Mouse (Mus musculus) CH12F3 (cell line): ENCODE measurements around the gene Pip5k1b.

Experiments used
- in situ Hi-C: fragments of 300-500 bp; cut with MboI; formaldehyde crosslinking; loops from 2 replicates; pipeline ENCODE4 v1.14.3; 2020; ENCODE audit warnings: low sequenced_read_pairs

Gene Pip5k1b

DNA sequence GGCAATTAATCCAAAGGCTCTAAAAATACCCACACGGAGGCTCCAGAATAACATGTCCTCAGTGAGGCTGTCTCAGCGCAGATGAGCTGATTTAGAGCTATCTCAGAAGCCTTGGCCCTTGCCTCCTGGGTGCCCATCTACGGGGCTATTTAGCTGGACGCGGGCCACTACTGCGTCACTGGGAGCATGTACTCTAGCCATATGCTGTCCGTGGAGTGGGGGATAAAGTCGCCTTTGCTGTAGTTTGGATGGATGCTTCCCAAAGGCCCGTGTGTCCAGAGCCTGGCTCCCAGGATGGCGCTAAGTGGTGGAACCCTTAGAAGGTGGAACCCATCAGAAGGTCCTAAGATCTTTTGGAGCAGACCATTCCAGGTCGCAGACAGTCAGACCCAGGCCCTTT is 241.0 kb downstream of the Pip5k1b start:
- in situ Hi-C loops = no loop called here

DNA sequence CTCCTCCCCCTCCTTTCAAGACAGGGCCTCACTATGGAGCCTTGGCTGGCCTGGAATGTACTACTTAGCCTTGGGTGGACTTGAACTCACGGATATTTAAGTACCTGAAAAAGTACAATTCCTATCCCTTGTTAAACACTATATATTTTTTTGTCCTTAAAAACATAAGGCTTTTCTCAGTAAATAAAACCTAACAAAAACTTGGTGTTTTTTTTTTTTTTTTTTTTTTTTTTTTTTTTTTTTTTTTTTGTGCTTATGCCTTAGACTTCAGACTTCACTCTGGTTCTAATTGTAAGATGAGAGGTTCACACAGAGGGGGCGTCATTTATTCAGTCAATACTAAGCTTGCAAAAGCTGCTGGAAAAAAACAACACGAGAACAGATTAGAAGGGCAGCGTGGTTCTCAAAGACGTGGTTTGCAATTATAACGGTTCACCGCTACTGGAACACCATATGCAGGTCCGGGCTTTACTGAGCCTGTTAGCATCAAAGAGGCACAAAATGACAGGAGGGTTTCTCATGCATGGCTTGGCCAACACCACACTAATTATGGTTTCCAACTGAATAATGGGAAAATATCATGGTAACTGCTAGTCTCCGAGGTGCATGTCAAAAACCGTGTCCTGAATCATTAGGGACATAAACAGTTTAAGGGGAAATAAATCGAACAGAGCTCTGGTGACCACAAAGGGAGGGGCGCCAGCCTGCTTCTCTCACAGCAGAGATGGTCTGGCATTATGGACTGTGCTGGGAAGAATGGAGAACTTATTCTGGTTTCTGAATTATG is 242.9 kb downstream of the Pip5k1b start:
- in situ Hi-C loops = no loop called here

DNA sequence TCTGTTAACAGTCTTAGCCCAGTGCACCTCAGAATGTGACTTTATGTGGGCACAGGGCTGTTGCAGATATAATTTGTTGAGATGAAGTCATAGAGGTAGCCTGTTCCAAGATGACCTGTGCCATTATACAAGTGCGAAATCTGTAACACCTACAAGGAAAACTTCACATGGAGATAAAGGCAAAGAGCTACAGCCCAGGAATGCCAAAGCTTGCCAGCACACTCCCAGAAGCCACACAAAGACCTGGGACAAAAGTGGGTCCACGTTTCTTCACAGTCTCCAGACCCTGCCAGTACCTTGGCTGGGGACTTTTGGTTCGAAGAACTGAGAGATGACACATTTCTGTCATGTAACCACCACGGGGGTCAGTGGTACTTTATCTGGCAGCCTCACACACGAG is 243.6 kb downstream of the Pip5k1b start:
- in situ Hi-C loops = no loop called here

DNA sequence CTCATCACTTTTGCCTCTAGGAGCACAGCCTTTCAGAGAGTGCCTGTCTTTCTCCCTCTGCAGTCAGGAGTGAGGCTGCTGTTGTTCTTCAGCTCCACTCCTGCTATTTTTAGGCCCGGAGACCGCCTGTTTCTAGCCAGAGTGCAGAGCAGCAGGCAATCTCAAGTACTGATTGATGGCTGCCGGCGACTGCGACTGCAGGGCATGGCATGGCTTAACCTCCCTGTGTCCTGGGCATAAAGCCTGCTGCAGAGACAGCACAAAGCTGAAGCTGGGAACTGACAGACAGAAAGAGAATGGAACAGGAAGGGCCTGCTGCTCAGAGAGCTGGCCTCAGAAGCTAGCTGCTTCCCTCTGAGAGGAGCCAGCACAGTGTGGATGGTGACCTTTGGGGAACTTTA is 247.4 kb downstream of the Pip5k1b start:
- in situ Hi-C loops = loop anchor here (10.0 kb wide), 1 partner anchor 116 kb away; no protein-coding TSS in a partner anchor

DNA sequence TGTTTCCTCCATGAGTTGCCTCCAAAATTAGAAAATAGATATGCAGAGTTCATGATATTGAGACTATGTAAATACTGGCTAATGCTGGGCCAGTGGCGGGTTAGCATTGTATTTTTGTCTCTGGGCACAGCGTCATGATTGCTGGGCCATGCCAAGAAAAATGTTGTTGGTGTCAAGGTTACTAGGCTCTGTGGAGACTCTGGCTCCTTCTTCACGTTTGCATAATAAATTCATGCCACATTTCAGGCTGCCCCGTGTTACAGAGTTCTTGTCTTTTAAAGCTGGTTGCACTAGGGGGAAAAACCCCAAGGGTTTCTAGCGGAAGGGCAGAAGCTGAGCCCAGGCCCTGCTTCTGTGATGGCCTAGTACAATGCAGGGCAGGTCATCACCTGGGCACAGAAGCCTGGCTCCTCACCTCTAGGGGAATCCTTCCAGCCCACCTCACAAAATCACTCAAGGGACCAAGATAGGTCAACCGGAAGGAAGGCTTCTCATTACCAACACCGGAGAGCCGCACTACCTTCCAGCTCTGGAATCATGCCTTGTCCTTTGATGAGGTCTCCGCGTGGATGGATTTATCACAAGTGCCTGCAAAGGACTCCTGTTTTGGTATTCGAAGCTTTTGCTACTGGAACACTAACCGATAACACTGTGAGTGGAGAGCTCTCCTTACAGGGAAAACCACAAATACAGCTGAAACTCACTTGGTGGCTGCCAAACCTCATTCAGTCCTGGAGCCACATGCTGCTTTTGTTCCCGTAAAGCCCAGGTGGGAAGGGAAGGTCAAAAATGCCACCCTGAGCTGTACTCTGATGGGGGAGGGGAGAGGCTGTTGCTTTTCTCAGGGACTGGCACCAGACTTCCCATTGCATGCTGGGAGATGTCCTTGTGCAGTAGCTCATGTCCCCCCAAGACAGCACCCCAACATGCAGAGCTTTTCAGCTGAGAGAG is 248.1 kb downstream of the Pip5k1b start:
- in situ Hi-C loops = loop anchor here (10.0 kb wide), 1 partner anchor 117 kb away; no protein-coding TSS in a partner anchor

DNA sequence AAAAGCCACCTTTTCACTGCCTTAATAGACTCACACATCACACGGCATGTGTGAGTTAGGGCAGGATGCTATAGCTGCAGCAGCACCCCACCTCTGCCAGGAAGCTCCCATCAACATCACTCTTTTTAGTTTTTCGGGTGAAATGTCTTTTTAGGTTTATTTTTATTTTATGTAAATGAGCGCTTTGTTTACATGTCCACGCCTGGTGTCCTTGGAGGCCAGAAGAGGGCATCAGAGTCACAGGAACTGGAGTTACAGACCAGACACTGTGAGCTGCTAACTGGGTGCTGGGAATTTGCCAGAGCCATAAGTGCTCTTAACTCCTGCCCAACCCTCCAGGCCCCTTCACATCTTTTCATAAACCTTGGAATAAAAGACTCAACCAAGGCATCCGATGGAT is 249.3 kb downstream of the Pip5k1b start:
- in situ Hi-C loops = loop anchor here (10.0 kb wide), 1 partner anchor 118 kb away; no protein-coding TSS in a partner anchor

DNA sequence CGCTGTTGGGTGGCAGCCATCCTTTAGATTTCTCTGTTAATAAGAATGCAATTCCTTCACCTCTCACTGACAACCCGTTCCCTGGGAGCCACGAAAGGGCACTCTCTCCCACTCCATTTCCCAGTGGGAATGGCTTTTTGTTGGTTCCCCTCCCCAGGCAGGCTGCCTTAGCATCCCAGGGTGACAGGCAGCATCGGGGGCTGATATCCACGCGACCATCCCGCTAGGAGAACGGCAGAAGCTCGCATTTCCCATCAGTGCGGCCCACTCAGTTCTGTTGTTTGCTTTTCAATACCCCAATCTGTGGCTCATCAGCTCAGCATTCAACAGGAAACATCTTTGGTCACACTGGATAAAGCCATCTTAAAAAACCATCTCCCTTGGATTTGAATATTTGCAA is 253.5 kb downstream of the Pip5k1b start:
- in situ Hi-C loops = loop anchor here (5.0 to 10.0 kb wide), 2 partner anchors 123 to 255 kb away; partner anchors contain the start of gene Pip5k1b

DNA sequence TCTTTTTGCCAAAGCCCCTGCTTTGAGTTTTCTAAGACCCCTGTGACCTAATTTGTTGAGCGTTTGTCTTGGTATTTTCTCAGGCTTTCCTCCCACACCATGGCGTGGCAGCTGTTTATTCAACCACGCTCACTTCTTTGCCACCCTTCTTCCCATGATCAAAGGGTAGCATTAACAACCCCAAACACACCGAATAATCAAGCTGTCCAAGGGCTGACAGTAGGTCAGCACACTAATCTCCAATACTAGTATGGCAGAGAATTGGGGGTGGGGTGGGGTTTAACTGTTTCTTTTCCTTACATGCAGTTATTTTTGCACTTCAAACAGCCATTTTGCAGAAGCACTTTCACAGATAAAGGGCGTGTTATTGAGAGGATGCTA is 253.9 kb downstream of the Pip5k1b start:
- in situ Hi-C loops = loop anchor here (5.0 to 10.0 kb wide), 2 partner anchors 123 to 256 kb away; partner anchors contain the start of gene Pip5k1b

DNA sequence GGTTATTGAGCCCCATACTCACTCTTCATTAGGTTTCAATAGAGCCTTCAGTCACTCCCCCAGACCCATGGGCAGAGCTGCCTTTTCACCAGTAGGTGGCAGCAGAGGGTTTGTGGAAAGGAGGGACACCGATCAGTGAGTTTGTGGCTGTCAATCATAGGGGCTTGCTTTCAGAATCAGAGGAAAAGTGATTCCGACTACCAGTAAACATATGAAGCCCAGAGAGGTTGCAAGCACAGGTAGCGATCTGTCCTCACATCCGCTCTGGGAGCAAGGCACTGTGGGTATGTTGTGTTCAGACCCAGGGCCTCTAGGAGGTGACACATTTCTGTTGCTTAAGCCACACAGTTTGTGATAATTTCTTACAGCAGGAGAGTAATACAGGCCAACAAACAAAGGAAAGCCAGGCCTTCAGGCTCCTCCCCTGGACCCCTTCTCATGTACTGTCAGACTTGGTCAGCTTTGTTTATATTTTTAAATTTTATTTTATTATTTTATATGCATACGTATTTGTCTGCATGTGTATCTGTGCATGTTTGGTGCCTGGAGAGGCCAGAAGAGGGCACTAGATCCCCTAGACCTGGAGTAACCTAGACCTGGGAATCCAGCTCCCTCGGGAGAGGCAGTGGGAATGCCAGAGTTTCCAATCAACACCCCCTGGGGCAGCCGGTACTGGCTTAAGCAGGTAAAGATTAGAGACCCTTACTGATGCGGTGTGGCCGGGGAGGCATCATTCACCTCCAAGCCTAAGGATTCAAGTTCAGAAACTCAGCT is 254.5 kb downstream of the Pip5k1b start:
- in situ Hi-C loops = loop anchor here (5.0 to 10.0 kb wide), 2 partner anchors 124 to 256 kb away; partner anchors contain the start of gene Pip5k1b

DNA sequence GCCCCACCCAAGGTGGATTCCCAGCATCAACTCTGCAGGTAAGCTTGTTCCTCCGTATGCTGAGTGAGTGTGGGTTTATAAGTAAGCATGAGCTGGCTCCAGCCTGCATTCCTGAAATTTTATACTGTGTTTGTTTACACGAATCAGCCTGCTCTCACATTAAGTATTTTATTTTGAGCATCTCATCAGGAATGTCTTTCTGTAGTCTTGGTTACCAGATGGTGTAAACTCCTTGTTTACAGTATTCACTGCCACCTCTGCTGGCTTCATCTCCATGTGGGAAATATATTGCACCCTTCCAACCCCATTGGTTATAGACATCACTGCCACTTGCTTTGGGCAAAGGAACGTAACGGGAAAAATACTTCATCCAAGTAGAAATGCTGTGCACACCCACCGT is 262.1 kb downstream of the Pip5k1b start:
- in situ Hi-C loops = no loop called here

DNA sequence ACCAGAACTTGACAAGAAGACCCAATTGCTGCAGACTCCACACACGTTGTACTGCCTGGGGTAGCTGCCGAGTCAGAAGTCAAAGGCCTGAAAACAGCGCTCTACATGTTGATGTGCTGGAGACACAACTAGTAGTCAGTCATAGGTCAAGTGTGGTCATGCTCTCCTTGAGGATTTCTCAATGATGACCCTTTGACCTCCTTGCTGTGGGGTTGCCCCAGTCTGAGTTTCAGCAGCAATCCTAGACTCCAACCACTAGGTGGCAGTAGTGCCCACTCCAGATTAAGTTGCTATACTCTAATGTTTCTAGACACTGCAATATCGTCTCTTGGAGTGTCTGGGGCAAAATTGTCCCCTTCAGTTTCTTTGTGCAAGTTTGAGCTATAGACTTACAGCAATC is 271.5 kb downstream of the Pip5k1b start:
- in situ Hi-C loops = loop anchor here (10.0 kb wide), 1 partner anchor 591 kb away; the partner anchor contains the start of gene Gm10053

DNA sequence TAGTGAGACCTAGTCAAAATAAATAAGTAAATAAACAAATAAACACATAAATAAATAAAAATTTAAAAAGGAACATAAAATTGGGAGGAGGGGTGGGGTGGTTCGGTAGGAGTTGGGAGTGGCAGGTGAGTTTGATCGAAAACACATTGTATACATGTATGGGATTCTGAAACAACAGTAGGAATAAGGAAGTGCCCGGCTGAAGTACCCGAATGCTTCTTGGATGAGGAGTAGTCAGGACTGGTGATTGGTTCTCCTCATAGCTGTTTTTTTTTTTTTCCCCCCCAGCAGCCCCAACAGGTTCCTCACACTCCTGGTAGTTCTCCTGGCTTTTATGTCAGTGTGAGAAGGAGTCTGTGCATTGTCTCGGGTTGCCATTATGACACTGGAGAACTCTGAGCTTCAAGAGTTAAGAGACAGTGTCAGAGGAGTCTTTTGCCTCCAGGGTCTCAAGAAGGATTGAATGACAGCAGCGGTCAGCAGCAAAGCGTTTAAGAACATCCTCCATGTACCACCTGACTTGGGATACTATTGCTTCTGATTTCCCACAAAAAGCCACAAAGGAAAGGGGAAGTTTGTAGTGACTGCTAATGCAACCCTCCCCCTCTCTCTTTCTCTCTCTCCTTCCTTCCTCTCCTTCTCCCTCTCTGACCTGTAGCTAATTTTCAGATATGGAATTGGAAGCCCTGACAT is 274.2 kb downstream of the Pip5k1b start:
- in situ Hi-C loops = loop anchor here (10.0 kb wide), 1 partner anchor 593 kb away; the partner anchor contains the start of gene Gm10053

DNA sequence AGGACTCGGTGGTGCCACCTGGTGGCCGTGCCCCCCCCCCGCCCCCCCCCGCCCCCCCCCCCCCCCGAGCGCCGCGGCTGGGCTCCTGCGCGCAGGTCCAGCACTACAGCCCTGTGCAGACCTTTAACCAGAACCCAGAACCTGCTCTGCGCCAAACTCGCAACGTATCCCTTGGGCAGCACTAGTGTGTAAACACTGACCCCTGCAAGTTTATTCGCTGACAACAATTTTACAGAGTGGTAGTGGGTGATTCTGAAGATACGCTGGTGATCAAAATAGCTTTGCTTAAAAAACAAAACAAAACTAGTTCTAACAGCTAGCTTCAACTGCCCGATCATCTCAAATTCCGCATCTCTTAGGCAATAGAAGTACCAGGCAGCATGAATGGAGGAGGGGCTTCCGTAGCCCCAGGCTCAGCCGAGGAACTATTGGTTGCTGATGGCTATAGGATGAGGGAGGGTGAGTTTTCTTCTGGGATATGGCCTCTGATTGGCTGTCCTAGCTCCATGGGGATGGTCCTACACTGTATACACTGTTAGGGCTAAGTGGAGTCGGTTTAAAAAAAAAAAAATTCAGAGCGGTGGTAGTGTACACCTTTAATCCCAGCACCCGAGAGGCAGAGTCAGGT is 275.0 kb downstream of the Pip5k1b start, which contains the start of gene Fxn:
Fxn (minus strand) TSS at position 5 of the 628 bp plus-strand sequence.
- in situ Hi-C loops = loop anchor here (10.0 kb wide), 1 partner anchor 594 kb away; the partner anchor contains the start of gene Gm10053

DNA sequence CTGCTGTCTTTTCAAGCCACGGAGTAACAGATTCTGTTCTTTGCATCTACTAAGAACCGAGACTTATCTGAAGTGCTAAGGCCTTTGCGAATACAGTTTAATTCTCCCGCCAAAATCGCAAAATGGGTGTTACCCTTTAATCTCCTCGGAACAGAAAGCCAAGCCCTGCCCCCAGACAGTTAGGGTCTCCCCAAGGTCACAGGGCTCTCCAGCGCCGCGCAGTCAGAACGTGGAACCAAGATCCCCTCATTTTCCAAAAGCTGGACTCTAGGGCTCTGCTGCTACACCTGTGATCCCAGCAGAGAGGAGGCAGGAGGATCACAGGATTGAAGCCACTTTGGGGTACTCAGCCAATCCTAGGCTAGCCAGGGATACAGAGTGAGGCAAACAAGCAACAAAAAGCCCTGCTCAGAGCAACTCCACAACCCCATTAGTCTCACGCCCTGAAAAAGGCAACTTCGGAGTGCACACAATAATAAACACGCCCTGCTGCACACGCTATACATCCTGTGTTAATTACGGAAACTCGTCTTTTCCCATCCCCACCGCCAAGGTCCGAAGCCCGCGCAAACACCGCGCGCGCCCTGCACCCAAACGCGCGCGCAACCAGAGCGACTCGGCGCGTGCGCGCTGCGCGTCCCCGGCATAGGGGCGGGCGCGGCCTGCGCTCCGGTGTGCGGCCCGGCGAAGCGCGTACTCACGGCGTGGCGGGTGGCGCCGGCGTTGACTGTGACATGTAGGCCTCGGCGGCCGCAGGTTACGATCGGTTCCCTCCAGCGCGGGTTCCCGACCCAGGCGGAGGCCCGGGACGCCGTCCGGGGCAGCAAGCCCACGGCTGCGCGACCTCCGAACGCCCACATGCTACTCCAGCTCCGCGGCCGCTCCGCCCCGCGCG is 275.7 kb downstream of the Pip5k1b start:
- in situ Hi-C loops = loop anchor here (10.0 kb wide), 1 partner anchor 595 kb away; the partner anchor contains the start of gene Gm10053

DNA sequence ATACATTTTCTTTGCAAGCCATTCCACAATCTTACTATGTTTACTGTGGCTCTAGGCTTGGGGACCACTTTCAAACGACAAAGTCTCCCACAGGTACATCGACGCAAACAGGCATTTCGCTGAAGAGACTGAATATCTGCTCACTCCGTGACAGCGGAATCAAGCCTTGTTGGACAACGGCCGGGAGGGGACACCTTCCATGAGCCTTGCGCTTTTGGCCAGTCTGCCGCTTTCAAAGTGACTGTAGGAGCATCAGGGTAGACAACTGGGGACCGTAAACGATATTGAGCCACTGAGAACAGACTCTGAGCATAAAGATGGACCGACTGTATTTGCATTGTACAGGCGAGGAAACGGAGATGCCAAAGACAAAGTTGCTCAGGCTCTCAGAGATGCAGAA is 276.8 kb downstream of the Pip5k1b start:
- in situ Hi-C loops = no loop called here

DNA sequence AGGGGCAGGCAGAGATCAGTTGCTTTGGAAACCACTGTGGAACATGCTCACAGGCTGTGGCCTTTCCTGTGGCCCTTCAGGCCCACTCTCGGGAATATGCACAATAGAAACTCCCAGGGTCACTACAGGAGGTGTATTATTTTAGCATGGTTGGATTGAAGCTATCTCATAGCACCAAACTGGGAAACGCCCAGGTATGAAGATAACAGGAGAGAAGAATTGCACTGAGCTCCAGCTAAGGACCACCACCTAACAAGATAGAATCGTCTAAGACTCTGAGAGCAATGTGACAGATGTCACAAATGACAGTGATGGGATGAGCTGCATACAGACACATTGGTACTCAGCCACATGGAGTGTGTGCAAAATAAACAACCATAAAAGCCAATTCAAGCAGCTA is 281.4 kb downstream of the Pip5k1b start:
- in situ Hi-C loops = no loop called here

DNA sequence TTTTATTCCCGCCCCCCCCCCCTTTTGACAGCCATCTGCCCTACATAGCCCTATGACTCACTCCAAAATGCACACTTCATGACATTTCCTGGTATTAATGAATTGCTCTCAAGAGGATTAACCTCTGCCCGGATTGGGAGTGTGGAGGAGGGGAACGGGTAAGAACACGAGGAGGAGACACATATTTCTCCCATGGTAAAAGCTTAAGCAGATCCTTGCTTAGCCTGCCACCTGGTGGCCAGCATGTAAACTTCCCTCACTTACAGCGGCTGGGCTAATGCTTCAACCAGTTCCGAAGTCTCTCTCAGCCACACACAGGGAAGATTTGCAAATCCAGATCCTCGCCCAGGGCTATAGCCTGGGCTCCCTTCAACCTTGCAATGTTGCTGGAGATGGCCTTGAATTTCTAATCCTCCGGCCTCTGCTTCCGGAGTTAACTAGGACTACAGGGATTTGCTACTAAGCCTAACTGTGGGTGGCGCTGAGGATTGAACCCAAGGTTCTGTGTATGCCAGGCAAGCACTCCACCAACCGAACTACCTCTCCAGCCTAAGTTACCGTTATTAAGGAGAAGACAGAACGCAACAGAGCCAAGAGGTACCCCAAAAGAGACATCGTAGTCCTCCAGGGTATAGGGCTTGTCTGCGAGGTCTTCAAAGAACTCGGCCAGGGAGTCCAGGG is 283.8 kb downstream of the Pip5k1b start:
- in situ Hi-C loops = no loop called here

DNA sequence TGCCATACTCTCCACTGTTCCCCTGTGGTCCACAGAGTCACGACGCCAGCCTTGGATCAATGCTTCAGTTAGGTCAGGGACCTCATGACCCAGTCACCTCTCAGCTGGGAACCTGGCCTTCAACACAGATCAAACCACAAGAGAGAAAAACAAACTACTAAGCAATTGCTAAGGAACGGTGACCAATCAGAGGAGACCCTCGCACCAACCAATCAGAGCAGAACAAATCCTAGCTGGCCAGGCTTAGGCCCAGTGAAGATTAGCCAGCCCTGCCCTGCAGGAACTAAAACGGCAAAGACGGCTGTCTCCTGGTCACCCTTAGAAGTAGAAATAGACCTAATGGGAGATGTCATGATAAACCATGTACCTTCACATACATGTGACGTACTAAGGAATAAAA is 284.3 kb downstream of the Pip5k1b start:
- in situ Hi-C loops = no loop called here
